Mouse (Mus musculus): ENCODE data around the gene Cfap126. TPM values are rescaled to one million over a fixed set of nuclear protein-coding genes. Genes with fewer than 3 reads are reported as not detected.
"Not testable (repeated sequence)": the region's sequence is repeated elsewhere in the genome, so short reads cannot be mapped to it uniquely, and the experiment has no call there.

Cfap126 gene
- polyA plus RNA-seq, 1 experiment from 2014 or later, result 8.8 TPM

- H3K9ac ChIP-seq (ENCODE audit: low read length), result no peak overlapping the region
- no peak overlapping the region for H3K4me3 ChIP-seq (ENCODE audit: low read depth, low read length)
- no peaks in the 10 kb centered on the region for H3K4me1 ChIP-seq (ENCODE audit: control insufficient read depth, insufficient read depth, low read length)
- WGBS, result 91% methylated on average over 5 of the region's 5 CpGs
- H3K36me3 ChIP-seq (ENCODE audit: control insufficient read depth, insufficient read depth, low read length), result peaks cover 17% of the 10 kb centered on the region
- no peaks in the 10 kb centered on the region for H3K9me3 ChIP-seq (replicated peaks; ENCODE audit: control insufficient read depth, low read length)
- H3K4me2 ChIP-seq (ENCODE audit: low read length), result no peak overlapping the region
- no peaks in the 10 kb centered on the region for H3K27me3 ChIP-seq (replicated peaks; ENCODE audit: control insufficient read depth, insufficient read depth, low read length)
- no peak overlapping the region for H3K27ac ChIP-seq (ENCODE audit: low read depth, low read length)
- ATAC-seq, result no peak
- DNase-seq (ENCODE audit: low spot score), result no peak
Measured at GRCm38 (mm10) chr1:171124398-171124797, 10.7 kb downstream of the Cfap126 start.

GRCm38 (mm10) chr1:171129251-171129650, 15.5 kb downstream of the Cfap126 start:
- DNase-seq (ENCODE audit: low spot score) (no peak), ATAC-seq (no peak)
- H3K27ac ChIP-seq (ENCODE audit: low read depth, low read length), result no peak overlapping the region
- H3K27me3 ChIP-seq (replicated peaks; ENCODE audit: control insufficient read depth, insufficient read depth, low read length), result no peaks in the 10 kb centered on the region
- 71% methylated on average over 7 of the region's 7 CpGs for WGBS
- H3K9me3 ChIP-seq (replicated peaks; ENCODE audit: control insufficient read depth, low read length), result no peaks in the 10 kb centered on the region
- peaks cover 55% of the 10 kb centered on the region for H3K36me3 ChIP-seq (ENCODE audit: control insufficient read depth, insufficient read depth, low read length)
- no peaks in the 10 kb centered on the region for H3K4me1 ChIP-seq (ENCODE audit: control insufficient read depth, insufficient read depth, low read length)
- no peak overlapping the region for H3K4me3 ChIP-seq (ENCODE audit: low read depth, low read length)
- H3K9ac ChIP-seq (ENCODE audit: low read length), result no peak overlapping the region
- H3K4me2 ChIP-seq (ENCODE audit: low read length), result no peak overlapping the region

- Histone ChIP-seq H3K4me1 (ENCODE audit: control insufficient read depth, insufficient read depth, low read length) (no peaks in the 10 kb centered on the region), H3K36me3 (ENCODE audit: control insufficient read depth, insufficient read depth, low read length) (peaks cover 72% of the 10 kb centered on the region), H3K4me3 (ENCODE audit: low read depth, low read length) (no peak overlapping the region), H3K9ac (ENCODE audit: low read length) (no peak overlapping the region), H3K4me2 (ENCODE audit: low read length) (no peak overlapping the region), H3K9me3 (replicated peaks; ENCODE audit: control insufficient read depth, low read length) (no peaks in the 10 kb centered on the region), H3K27ac (ENCODE audit: low read depth, low read length) (no peak overlapping the region), H3K27me3 (replicated peaks; ENCODE audit: control insufficient read depth, insufficient read depth, low read length) (no peaks in the 10 kb centered on the region)
- WGBS, result 95% methylated on average over 1 of the region's 1 CpGs
- DNase-seq (ENCODE audit: low spot score) (no peak), ATAC-seq (no peak)
Measured at GRCm38 (mm10) chr1:171130971-171131370, 17.3 kb downstream of the Cfap126 start.

- Histone ChIP-seq H3K36me3 (ENCODE audit: control insufficient read depth, insufficient read depth, low read length) (peaks cover 74% of the 10 kb centered on the region), H3K27me3 (replicated peaks; ENCODE audit: control insufficient read depth, insufficient read depth, low read length) (no peaks in the 10 kb centered on the region), H3K27ac (ENCODE audit: low read depth, low read length) (no peak overlapping the region), H3K4me2 (ENCODE audit: low read length) (no peak overlapping the region), H3K4me3 (ENCODE audit: low read depth, low read length) (no peak overlapping the region), H3K9ac (ENCODE audit: low read length) (no peak overlapping the region), H3K9me3 (replicated peaks; ENCODE audit: control insufficient read depth, low read length) (no peaks in the 10 kb centered on the region), H3K4me1 (ENCODE audit: control insufficient read depth, insufficient read depth, low read length) (no peaks in the 10 kb centered on the region)
- no peak for ATAC-seq
- 99% methylated on average over 2 of the region's 2 CpGs for WGBS
- DNase-seq (ENCODE audit: low spot score), result no peak
Measured at GRCm38 (mm10) chr1:171135600-171135999, 21.9 kb downstream of the Cfap126 start.

- H3K27me3 ChIP-seq (replicated peaks; ENCODE audit: control insufficient read depth, insufficient read depth, low read length); H3K9ac ChIP-seq (ENCODE audit: low read length); DNase-seq (ENCODE audit: low spot score); H3K4me3 ChIP-seq (ENCODE audit: low read depth, low read length); ATAC-seq; H3K4me2 ChIP-seq (ENCODE audit: low read length); H3K27ac ChIP-seq (ENCODE audit: low read depth, low read length); H3K4me1 ChIP-seq (ENCODE audit: control insufficient read depth, insufficient read depth, low read length); H3K9me3 ChIP-seq (replicated peaks; ENCODE audit: control insufficient read depth, low read length): not testable (repeated sequence)
- H3K36me3 ChIP-seq (ENCODE audit: control insufficient read depth, insufficient read depth, low read length), result peaks cover 79% of the 10 kb centered on the region
- 89% methylated on average over 8 of the region's 8 CpGs for WGBS
Measured at GRCm38 (mm10) chr1:171137486-171138155, 23.9 kb downstream of the Cfap126 start.

- not testable (repeated sequence) for H3K4me2 ChIP-seq (ENCODE audit: low read length); H3K4me1 ChIP-seq (ENCODE audit: control insufficient read depth, insufficient read depth, low read length); H3K4me3 ChIP-seq (ENCODE audit: low read depth, low read length); ATAC-seq; DNase-seq (ENCODE audit: low spot score); H3K27ac ChIP-seq (ENCODE audit: low read depth, low read length); H3K9me3 ChIP-seq (replicated peaks; ENCODE audit: control insufficient read depth, low read length); H3K9ac ChIP-seq (ENCODE audit: low read length); H3K27me3 ChIP-seq (replicated peaks; ENCODE audit: control insufficient read depth, insufficient read depth, low read length)
- 81% methylated on average over 9 of the region's 11 CpGs for WGBS
- H3K36me3 ChIP-seq (ENCODE audit: control insufficient read depth, insufficient read depth, low read length), result peaks cover 63% of the 10 kb centered on the region
Measured at GRCm38 (mm10) chr1:171142981-171143380, 29.3 kb downstream of the Cfap126 start.

GRCm38 (mm10) chr1:171149974-171150760, 36.4 kb downstream of the Cfap126 start, which contains the start of the genes Sdhc and Mpz:
TSS of gene Sdhc (minus strand) at chr1:171150603.
TSS of gene Mpz (plus strand) at chr1:171150711.
- under 1% methylated on average over 34 of the region's 34 CpGs for whole genome bisulfite sequencing
- Histone ChIP-seq H3K4me3 (ENCODE audit: low read depth, low read length) (peak within 1 kb of the TSS; percentile 85), H3K9me3 (replicated peaks; ENCODE audit: control insufficient read depth, low read length) (no peaks in the 10 kb centered on the region), H3K36me3 (ENCODE audit: control insufficient read depth, insufficient read depth, low read length) (peaks cover 7% of the 10 kb centered on the region; the same call in 1 of the 2 replicates), H3K27ac (ENCODE audit: low read depth, low read length) (peak within 1 kb of the TSS; percentile 67), H3K4me1 (ENCODE audit: control insufficient read depth, insufficient read depth, low read length) (peaks cover 11% of the 10 kb centered on the region), H3K4me2 (ENCODE audit: low read length) (peak within 1 kb of the TSS; percentile 88), H3K27me3 (replicated peaks; ENCODE audit: control insufficient read depth, insufficient read depth, low read length) (no peaks in the 10 kb centered on the region), H3K9ac (ENCODE audit: low read length) (peak within 1 kb of the TSS; percentile 87)
- peak; percentile 98 for ATAC-seq
- peak; percentile 96 for DNase-seq (ENCODE audit: low spot score)

- DNase-seq (ENCODE audit: low spot score) (peak; percentile 19), ATAC-seq (peak; percentile 54)
- 0 out of 2 replicates have a peak, but pooled peaks cover 1% of the 10 kb centered on the region for H3K36me3 ChIP-seq (ENCODE audit: control insufficient read depth, insufficient read depth, low read length)
- H3K4me2 ChIP-seq (ENCODE audit: low read length), result peak overlapping the region; percentile 88
- 5% methylated on average over 18 of the region's 18 CpGs for WGBS
- H3K9ac ChIP-seq (ENCODE audit: low read length), result peak overlapping the region; percentile 87
- H3K27ac ChIP-seq (ENCODE audit: low read depth, low read length), result peak overlapping the region; percentile 46; the same call in 1 of the 2 replicates
- peaks cover 11% of the 10 kb centered on the region for H3K4me1 ChIP-seq (ENCODE audit: control insufficient read depth, insufficient read depth, low read length)
- H3K4me3 ChIP-seq (ENCODE audit: low read depth, low read length), result peak overlapping the region; percentile 85
- H3K27me3 ChIP-seq (replicated peaks; ENCODE audit: control insufficient read depth, insufficient read depth, low read length), result no peaks in the 10 kb centered on the region
- no peaks in the 10 kb centered on the region for H3K9me3 ChIP-seq (replicated peaks; ENCODE audit: control insufficient read depth, low read length)
Measured at GRCm38 (mm10) chr1:171150838-171151391, 37.2 kb downstream of the Cfap126 start.
